Mouse (Mus musculus) heart, embryonic 11.5 days (tissue): Measurements from ENCODE around the gene Nfkbie. TPM values are rescaled to one million over a fixed set of nuclear protein-coding genes. Genes with fewer than 3 reads are reported as not detected.
A peak's percentile ranks its signal among the peaks of the same experiment; 100 is the strongest.

Experiments used
- ATAC-seq: fragments of 200-750 bp; cut with Nextera tagmentation; replicated peaks from 2 replicates; pipeline ENCODE4 v1.8.0; 2017; ENCODE audit warnings: moderate library complexity; ENCODE audit not compliant: insufficient number of reproducible peaks, low FRiP score, low TSS enrichment
- H3K27ac ChIP-seq: fragments of 300-500 bp; sonication (generic); 2 replicates; pipeline ENCODE4 v1.5.1; 2014; ENCODE audit warnings: mild to moderate bottlenecking, low read depth, low read length
- H3K27me3 ChIP-seq: fragments of 300-500 bp; sonication (generic); 2 replicates; pipeline ENCODE4 v1.6.1; 2014; ENCODE audit warnings: mild to moderate bottlenecking, low read length, mixed read lengths; ENCODE audit not compliant: control insufficient read depth, insufficient read depth
- H3K36me3 ChIP-seq: fragments of 300-500 bp; sonication (generic); 2 replicates; pipeline ENCODE4 v1.6.1; 2014; ENCODE audit warnings: mild to moderate bottlenecking, low read length, moderate library complexity, mixed read lengths; ENCODE audit not compliant: control insufficient read depth, insufficient read depth
- H3K4me1 ChIP-seq: fragments of 300-500 bp; sonication (generic); 2 replicates; pipeline ENCODE4 v1.6.1; 2014; ENCODE audit warnings: low read length; ENCODE audit not compliant: control insufficient read depth, insufficient read depth
- H3K4me2 ChIP-seq: fragments of 300-500 bp; sonication (generic); 2 replicates; pipeline ENCODE4 v1.6.1; 2014; ENCODE audit warnings: mild to moderate bottlenecking, moderate library complexity
- H3K4me3 ChIP-seq: fragments of 300-500 bp; sonication (generic); 2 replicates; pipeline ENCODE4 v1.5.1; 2014; ENCODE audit warnings: low read depth, low read length
- H3K9ac ChIP-seq: fragments of 300-500 bp; sonication (generic); 2 replicates; pipeline ENCODE4 v1.6.1; 2014; ENCODE audit warnings: mild to moderate bottlenecking, low read depth, low read length, moderate library complexity
- H3K9me3 ChIP-seq: fragments of 300-500 bp; sonication (generic); replicated peaks from 2 replicates; pipeline ENCODE4 v1.6.1; 2016; ENCODE audit warnings: low read length; ENCODE audit not compliant: control insufficient read depth
- WGBS: fragments of 180-500 bp; shearing (Covaris S2); extraction: QIAGEN DNeasy Blood & Tissue Kit; methylation state at CpG from one replicate; pipeline ENCODE4 v1.1.7; 2014; ENCODE audit not compliant: insufficient replicate concordance; 5-methylcytosine and 5-hydroxymethylcytosine counted together
- polyA plus RNA-seq: library from polyadenylated mRNA; unstranded; fragments of >200 nt; fragmentation: Nextera tagmentation; extraction: Ambion mirVana; gene quantifications from 2 replicates; pipeline ENCODE4 v1.2.1, GENCODE M21; 2014

Nfkbie gene
- polyA plus RNA-seq, 1 experiment from 2014 or later, result 2.4 TPM

GRCm38 (mm10) chr17:45592606-45593431, 37.3 kb downstream of the Nfkbie start:
- Histone ChIP-seq H3K27ac (0 out of 2 replicates have a peak overlapping the region, but pooled peaks have one; percentile 38), H3K9ac (peak overlapping the region; percentile 61; the same call in 1 of the 2 replicates), H3K9me3 (no peaks in the 10 kb centered on the region), H3K4me1 (peaks cover 55% of the 10 kb centered on the region), H3K27me3 (peaks cover 6% of the 10 kb centered on the region), H3K36me3 (0 out of 2 replicates have a peak, but pooled peaks cover 3% of the 10 kb centered on the region), H3K4me3 (peak overlapping the region; percentile 66), H3K4me2 (peak overlapping the region; percentile 99)
- 36% methylated on average over 8 of the region's 8 CpGs for WGBS
- no peak for ATAC-seq

GRCm38 (mm10) chr17:45593479-45593878, 38.0 kb downstream of the Nfkbie start:
- no peak; the same call in 1 of the 2 replicates for ATAC-seq
- Histone ChIP-seq H3K9me3 (no peaks in the 10 kb centered on the region), H3K27ac (peak overlapping the region; percentile 37; the same call in 1 of the 2 replicates), H3K4me3 (peak overlapping the region; percentile 66), H3K9ac (peak overlapping the region; percentile 46; the same call in 1 of the 2 replicates), H3K27me3 (peaks cover 6% of the 10 kb centered on the region), H3K36me3 (0 out of 2 replicates have a peak, but pooled peaks cover 3% of the 10 kb centered on the region), H3K4me2 (peak overlapping the region; percentile 99), H3K4me1 (peaks cover 55% of the 10 kb centered on the region)
- WGBS, result 11% methylated on average over 8 of the region's 8 CpGs

- ATAC-seq, result no peak
- peak overlapping the region; percentile 99 for H3K4me2 ChIP-seq
- peaks cover 6% of the 10 kb centered on the region for H3K27me3 ChIP-seq
- peak overlapping the region; percentile 78 for H3K9ac ChIP-seq
- H3K4me1 ChIP-seq, result peaks cover 59% of the 10 kb centered on the region
- 38% methylated on average over 8 of the region's 8 CpGs for WGBS
- peak overlapping the region; percentile 37; the same call in 1 of the 2 replicates for H3K27ac ChIP-seq
- no peaks in the 10 kb centered on the region for H3K36me3 ChIP-seq
- H3K9me3 ChIP-seq, result no peaks in the 10 kb centered on the region
- H3K4me3 ChIP-seq, result peak overlapping the region; percentile 66
Observed at GRCm38 (mm10) chr17:45594195-45594594, 38.7 kb downstream of the Nfkbie start.

GRCm38 (mm10) chr17:45594881-45595735, 39.6 kb downstream of the Nfkbie start:
- Histone ChIP-seq H3K4me2 (peak overlapping the region; percentile 99), H3K4me1 (peaks cover 67% of the 10 kb centered on the region), H3K36me3 (no peaks in the 10 kb centered on the region), H3K9ac (peak overlapping the region; percentile 78), H3K27me3 (peaks cover 6% of the 10 kb centered on the region), H3K4me3 (peak overlapping the region; percentile 66), H3K27ac (peak overlapping the region; percentile 47), H3K9me3 (no peaks in the 10 kb centered on the region)
- under 1% methylated on average over 58 of the region's 58 CpGs for whole genome bisulfite sequencing
- peak; percentile 65 for ATAC-seq

- no peak for ATAC-seq
- H3K27me3 ChIP-seq, result peaks cover 10% of the 10 kb centered on the region
- 8% methylated on average over 23 of the region's 23 CpGs for WGBS
- H3K36me3 ChIP-seq, result no peaks in the 10 kb centered on the region
- peak overlapping the region; percentile 47; the same call in 1 of the 2 replicates for H3K27ac ChIP-seq
- peaks cover 67% of the 10 kb centered on the region for H3K4me1 ChIP-seq
- no peaks in the 10 kb centered on the region for H3K9me3 ChIP-seq
- peak overlapping the region; percentile 78; the same call in 1 of the 2 replicates for H3K9ac ChIP-seq
- peak overlapping the region; percentile 99 for H3K4me2 ChIP-seq
- H3K4me3 ChIP-seq, result peak overlapping the region; percentile 66
Observed at GRCm38 (mm10) chr17:45595736-45596390, 40.4 kb downstream of the Nfkbie start.

- peaks cover 70% of the 10 kb centered on the region for H3K4me1 ChIP-seq
- no peak; the same call in 1 of the 2 replicates for ATAC-seq
- 28% methylated on average over 11 of the region's 11 CpGs for WGBS
- 0 out of 2 replicates have a peak overlapping the region, but pooled peaks have one; percentile 7 for H3K27ac ChIP-seq
- H3K27me3 ChIP-seq, result peaks cover 10% of the 10 kb centered on the region
- H3K4me2 ChIP-seq, result no peak overlapping the region
- no peaks in the 10 kb centered on the region for H3K9me3 ChIP-seq
- H3K4me3 ChIP-seq, result no peak overlapping the region
- H3K36me3 ChIP-seq, result no peaks in the 10 kb centered on the region
- no peak overlapping the region for H3K9ac ChIP-seq
Observed at GRCm38 (mm10) chr17:45596631-45597396, 41.3 kb downstream of the Nfkbie start.

- Histone ChIP-seq H3K4me2 (no peak overlapping the region), H3K4me1 (peaks cover 65% of the 10 kb centered on the region), H3K9ac (no peak overlapping the region), H3K27me3 (peaks cover 10% of the 10 kb centered on the region), H3K27ac (no peak overlapping the region), H3K36me3 (no peaks in the 10 kb centered on the region), H3K4me3 (no peak overlapping the region), H3K9me3 (no peaks in the 10 kb centered on the region)
- 42% methylated on average over 3 of the region's 3 CpGs for WGBS
- no peak for ATAC-seq
Observed at GRCm38 (mm10) chr17:45597787-45598186, 42.3 kb downstream of the Nfkbie start.
